Mouse (Mus musculus) lung, adult 2 months (tissue): ENCODE data around the gene Gm9774. TPM values are rescaled to one million over a fixed set of nuclear protein-coding genes. Genes with fewer than 3 reads are reported as not detected.

Source experiments
- DNase-seq: peaks from one replicate; pipeline ENCODE4 v3.0.0; 2022
- H3K4me1 ChIP-seq: fragments of 200-500 bp; 2 replicates; pipeline ENCODE4 v1.6.1; 2011; ENCODE audit warnings: low read length; ENCODE audit not compliant: control insufficient read depth, insufficient read depth
- H3K4me3 ChIP-seq: fragments of 200-500 bp; replicated peaks from 2 replicates; pipeline ENCODE3; 2011; ENCODE audit warnings: low read depth, mild to moderate bottlenecking, control low read depth, low read length; ENCODE audit errors: extremely low read depth
- CTCF ChIP-seq: fragments of 200-500 bp; IDR thresholded peaks from 2 replicates; pipeline ENCODE4 v1.5.1; 2011; ENCODE audit warnings: mild to moderate bottlenecking, low read length, control low read depth; ENCODE audit not compliant: insufficient read depth
- POLR2A ChIP-seq: fragments of 200-500 bp; IDR thresholded peaks from 2 replicates; pipeline ENCODE4 v1.6.1; 2011; ENCODE audit warnings: low read depth, mild to moderate bottlenecking, control low read depth, low read length, borderline replicate concordance; ENCODE audit errors: extremely low read depth
- WGBS: fragments of 180-500 bp; shearing (Covaris S2); methylation state at CpG from one replicate; pipeline ENCODE4 v1.1.7; 2018; 5-methylcytosine and 5-hydroxymethylcytosine counted together
- polyA plus RNA-seq: library from polyadenylated mRNA; depleted of rRNA; stranded (reverse); fragments of >200 nt; gene quantifications from 2 replicates; pipeline ENCODE4 v1.2.3, GENCODE M21; 2012; rRNA removed

Gm9774 gene
- polyA plus RNA-seq, 1 experiment, result 6.3 TPM

DNA sequence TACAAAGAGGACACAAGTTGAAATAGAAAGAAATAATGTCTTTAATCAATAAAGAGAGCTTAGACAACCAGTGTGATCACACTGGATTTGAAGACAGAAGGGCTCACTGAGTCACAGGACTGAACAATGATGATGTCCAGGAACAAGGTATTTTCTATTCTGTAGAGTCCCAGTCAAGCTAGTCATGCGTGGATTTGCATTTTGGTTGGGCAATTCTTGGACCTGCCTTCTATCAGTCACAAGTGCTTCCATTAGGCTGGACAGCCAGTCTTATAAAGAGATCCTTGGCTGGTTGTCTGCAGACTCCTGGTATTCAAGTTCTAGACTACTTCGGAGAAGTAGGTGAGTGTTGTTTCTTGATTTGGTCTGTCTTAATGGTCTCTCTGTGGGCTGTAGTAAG lies 21.5 kb downstream of the Gm9774 start, which contains the start of gene Sprr2i:
TSS of gene Sprr2i (plus strand) at position 301 of the 400 bp plus-strand sequence.
- 90% methylated on average over 2 of the region's 2 CpGs for WGBS
- Histone ChIP-seq H3K4me1 (no peaks in the 10 kb centered on the region), H3K4me3 (no peak within 1 kb of the TSS)
- TF ChIP-seq POLR2A (no peak), CTCF (no peak)
- DNase-seq, result no peak

DNA sequence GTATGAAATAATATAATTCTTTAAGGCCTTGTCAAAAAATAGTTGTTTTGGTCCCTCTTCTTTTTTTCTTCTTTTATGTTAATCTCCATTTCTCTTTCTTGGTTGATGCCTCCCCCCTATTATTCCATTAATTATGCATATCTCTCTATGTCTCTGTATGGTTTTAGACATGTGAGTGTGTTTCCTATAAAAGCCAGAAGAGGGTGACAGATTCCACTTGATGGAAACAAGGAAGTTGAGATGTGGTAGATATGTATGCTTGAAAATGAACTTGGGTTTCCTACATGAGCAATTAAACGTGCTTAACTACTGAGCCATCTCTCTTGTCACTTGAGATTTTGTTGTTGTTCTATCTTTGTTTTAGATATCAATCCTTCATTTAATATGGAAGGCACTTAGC lies 34.9 kb downstream of the Gm9774 start:
- no peak for TF ChIP-seq POLR2A
- no peaks in the 10 kb centered on the region for H3K4me1 ChIP-seq
- no peak overlapping the region for H3K4me3 ChIP-seq
- DNase-seq, result no peak
- WGBS, result 38% methylated on average over 1 of the region's 1 CpGs

DNA sequence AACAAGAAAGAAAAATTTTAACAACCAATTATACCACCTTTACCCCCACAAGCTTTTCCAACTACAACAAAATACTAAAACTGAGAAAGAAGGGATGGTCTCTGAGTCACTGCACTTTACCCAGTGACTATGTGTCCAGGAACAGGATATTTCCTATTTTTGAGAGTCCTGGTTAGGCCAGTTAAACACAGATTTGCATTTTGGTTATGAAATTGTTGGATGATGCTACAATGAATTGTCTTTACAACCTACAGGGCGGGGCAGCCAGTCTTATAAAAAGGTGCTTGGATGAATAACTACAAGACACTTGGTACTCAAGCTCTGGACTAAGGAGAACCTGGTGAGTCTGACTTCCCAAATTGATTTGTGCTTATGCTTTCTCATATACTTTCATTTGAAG lies 43.8 kb downstream of the Gm9774 start, which contains the start of gene Sprr2h:
TSS of gene Sprr2h (plus strand) at position 301 of the 400 bp plus-strand sequence.
- no peak for TF ChIP-seq POLR2A
- TF ChIP-seq CTCF, result no peak
- DNase-seq, result no peak
- WGBS, result 75% methylated on average over 1 of the region's 1 CpGs

More for the DNA sequence above, 43.8 kb downstream of the Gm9774 start, which contains the start of gene Sprr2h:
- H3K4me1 ChIP-seq, result no peaks in the 10 kb centered on the region
- H3K4me3 ChIP-seq, result no peak within 1 kb of the TSS

Other genes with a start within 250 kb of the Gm9774 start
- gene Sprr2a1, start 213.6 kb downstream of the Gm9774 start, polyA plus RNA-seq, result 0.40 and 0.89 TPM in 2 replicates
- 131 and 507 TPM in 2 replicates for gene Sprr2a2, start 213.5 kb downstream of the Gm9774 start, polyA plus RNA-seq
- gene Sprr2a3, start 144.0 kb downstream of the Gm9774 start, polyA plus RNA-seq, result 2.4 and 3.5 TPM in 2 replicates
- gene Sprr2b, start 112.8 kb downstream of the Gm9774 start, polyA plus RNA-seq, result not detected in 2 replicates
- 0.20 TPM in 1 of 2 replicates, not detected in the other for gene Sprr2d, start 90.3 kb downstream of the Gm9774 start, polyA plus RNA-seq
- gene Sprr2e, start 77.3 kb downstream of the Gm9774 start, polyA plus RNA-seq, result not detected in 2 replicates
- gene Sprr2f, start 64.2 kb downstream of the Gm9774 start, polyA plus RNA-seq, result not detected in 2 replicates
- 0.46 TPM in 1 of 2 replicates, not detected in the other for gene Sprr2h, start 43.7 kb downstream of the Gm9774 start, polyA plus RNA-seq
- 1.1 TPM in 1 of 2 replicates, not detected in the other for gene Sprr2i, start 21.4 kb downstream of the Gm9774 start, polyA plus RNA-seq
- gene Sprr2j-ps, start 11.3 kb downstream of the Gm9774 start, polyA plus RNA-seq, result 6.1 TPM in 1 of 2 replicates, not detected in the other
- 1.1 TPM in 1 of 2 replicates, not detected in the other for gene Sprr2k, start 3.2 kb upstream of the Gm9774 start, polyA plus RNA-seq
- gene Sprr1b, start 9.4 kb upstream of the Gm9774 start, polyA plus RNA-seq, result 48.2 TPM in 1 of 2 replicates, not detected in the other
- gene Sprr3, start 29.3 kb upstream of the Gm9774 start, polyA plus RNA-seq, result 0.12 and 568 TPM in 2 replicates
- 5.1 and 220 TPM in 2 replicates for gene Sprr1a, start 56.5 kb upstream of the Gm9774 start, polyA plus RNA-seq
- gene Sprr4, start 71.1 kb upstream of the Gm9774 start, polyA plus RNA-seq, result not detected in 2 replicates
- gene 2310046K23Rik, start 105.1 kb upstream of the Gm9774 start, polyA plus RNA-seq, result 2.3 TPM in 1 of 2 replicates, not detected in the other
- gene Ivl, start 144.3 kb upstream of the Gm9774 start, polyA plus RNA-seq, result 0.16 and 0.24 TPM in 2 replicates
- 0.92 TPM in 1 of 2 replicates, not detected in the other for gene Smcp, start 159.6 kb upstream of the Gm9774 start, polyA plus RNA-seq
- gene 2210017I01Rik, start 178.1 kb upstream of the Gm9774 start, polyA plus RNA-seq, result 1.3 TPM in 1 of 2 replicates, not detected in the other
- not detected in 2 replicates for gene Lce6a, start 192.2 kb upstream of the Gm9774 start, polyA plus RNA-seq
- 47.3 TPM in 1 of 2 replicates, not detected in the other for gene Lce1a1, start 218.9 kb upstream of the Gm9774 start, polyA plus RNA-seq
- 67.0 TPM in 1 of 2 replicates, not detected in the other for gene Lce1b, start 227.5 kb upstream of the Gm9774 start, polyA plus RNA-seq
- 74.9 TPM in 1 of 2 replicates, not detected in the other for gene Lce1a2, start 240.9 kb upstream of the Gm9774 start, polyA plus RNA-seq
- 0.18 and 55.3 TPM in 2 replicates for gene Lce1c, start 249.8 kb upstream of the Gm9774 start, polyA plus RNA-seq